Mouse (Mus musculus) forebrain, embryonic 15.5 days (tissue): Measurements from ENCODE around the gene Nfic. TPM values are rescaled to one million over a fixed set of nuclear protein-coding genes. Genes with fewer than 3 reads are reported as not detected.
A peak's percentile ranks its signal among the peaks of the same experiment; 100 is the strongest.

ENCODE experiments used
- ATAC-seq: fragments of 200-750 bp; cut with Nextera tagmentation; replicated peaks from 2 replicates; pipeline ENCODE4 v1.8.0; 2017; ENCODE audit warnings: mild to moderate bottlenecking, moderate TSS enrichment, moderate library complexity
- H3K27ac ChIP-seq: fragments of 300-500 bp; sonication (generic); replicated peaks from 2 replicates; pipeline ENCODE4 v1.5.1; 2015; ENCODE audit warnings: mild to moderate bottlenecking, inconsistent platforms
- H3K27me3 ChIP-seq: fragments of 300-500 bp; sonication (generic); 2 replicates; pipeline ENCODE4 v1.6.1; 2015; ENCODE audit warnings: inconsistent platforms
- H3K36me3 ChIP-seq: fragments of 300-500 bp; sonication (generic); 2 replicates; pipeline ENCODE4 v1.6.1; 2015; ENCODE audit warnings: mild to moderate bottlenecking, inconsistent platforms
- H3K4me1 ChIP-seq: fragments of 300-500 bp; sonication (generic); 2 replicates; pipeline ENCODE4 v1.6.1; 2015; ENCODE audit warnings: inconsistent platforms
- H3K4me2 ChIP-seq: fragments of 300-500 bp; sonication (generic); replicated peaks from 2 replicates; pipeline ENCODE4 v1.6.1; 2015; ENCODE audit warnings: mild to moderate bottlenecking, inconsistent platforms
- H3K4me3 ChIP-seq: fragments of 300-500 bp; sonication (generic); 2 replicates; pipeline ENCODE4 v1.5.1; 2015; ENCODE audit warnings: mild to moderate bottlenecking, inconsistent platforms
- H3K9ac ChIP-seq: fragments of 300-500 bp; sonication (generic); replicated peaks from 2 replicates; pipeline ENCODE4 v1.6.1; 2015; ENCODE audit warnings: mild to moderate bottlenecking, inconsistent platforms
- H3K9me3 ChIP-seq: fragments of 300-500 bp; sonication (generic); 2 replicates; pipeline ENCODE4 v1.6.1; 2016; ENCODE audit warnings: inconsistent platforms
- WGBS: fragments of 180-500 bp; shearing (Covaris S2); methylation state at CpG from one replicate; pipeline ENCODE4 v1.1.7; 2015; ENCODE audit warnings: mixed read lengths; 5-methylcytosine and 5-hydroxymethylcytosine counted together
- polyA plus RNA-seq: library from polyadenylated mRNA; unstranded; fragments of >200 nt; fragmentation: Nextera tagmentation; extraction: Ambion mirVana; gene quantifications from 2 replicates; pipeline ENCODE4 v1.2.1, GENCODE M21; 2015

The Nfic gene
- polyA plus RNA-seq, 1 experiment from 2014 or later: 24.2 TPM

DNA sequence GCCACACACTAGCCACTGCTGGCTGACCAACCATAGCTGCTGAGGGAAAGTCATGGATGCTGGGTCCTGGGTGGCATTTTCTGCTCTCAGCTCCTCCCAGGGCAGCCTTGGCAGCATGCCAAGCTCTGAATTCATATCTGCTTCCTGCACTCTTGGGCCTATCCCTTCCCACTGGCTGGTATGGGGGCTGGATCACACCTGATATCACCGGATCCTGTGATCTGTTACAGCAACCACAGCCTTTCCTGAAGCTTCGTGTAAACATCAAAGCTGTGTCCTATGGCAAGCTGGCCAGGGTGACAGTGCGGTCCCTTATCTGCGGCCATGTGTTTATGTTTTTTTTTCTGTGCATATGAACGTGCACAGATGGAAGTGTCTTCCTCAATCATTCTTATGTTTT lies 73.4 kb downstream of the Nfic start:
- Histone ChIP-seq H3K27ac (no peak overlapping the region), H3K27me3 (no peaks in the 10 kb centered on the region), H3K4me3 (no peak overlapping the region), H3K9me3 (no peaks in the 10 kb centered on the region), H3K36me3 (peaks cover 7% of the 10 kb centered on the region; the same call in 1 of the 2 replicates), H3K4me2 (no peak overlapping the region), H3K9ac (no peak overlapping the region), H3K4me1 (peaks cover 29% of the 10 kb centered on the region)
- ATAC-seq: no peak
- 88% methylated on average over 5 of the region's 5 CpGs for WGBS

DNA sequence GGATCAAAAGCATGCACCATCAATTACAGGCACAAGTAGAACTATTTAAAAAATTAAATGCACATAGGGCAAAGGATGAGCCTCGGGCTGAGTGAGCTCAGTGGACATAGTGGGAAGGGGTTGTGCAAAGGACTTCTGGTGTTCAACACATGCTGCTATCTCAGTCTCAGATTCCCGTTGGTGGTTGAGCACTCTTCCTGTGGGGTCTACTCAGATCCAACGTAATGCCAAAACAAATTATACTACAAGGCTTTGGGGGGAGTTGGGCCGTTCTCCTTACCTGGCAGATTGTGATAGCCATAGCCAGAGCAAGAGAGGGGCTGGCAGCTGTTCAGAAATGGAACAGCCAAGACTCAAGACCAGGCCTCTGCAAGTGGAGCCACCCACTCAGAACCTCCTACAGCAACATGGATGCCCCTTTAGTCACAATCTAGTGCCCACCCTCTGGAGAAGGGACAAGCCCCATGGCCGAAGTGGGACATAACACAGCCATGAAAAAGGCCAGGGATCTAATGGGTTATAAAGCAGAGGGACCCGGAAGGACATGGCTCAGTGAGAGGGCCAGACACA lies 75.5 kb downstream of the Nfic start:
- WGBS: 94% methylated on average over 6 of the region's 6 CpGs
- no peak for ATAC-seq
- H3K36me3 ChIP-seq: no peaks in the 10 kb centered on the region
- H3K4me1 ChIP-seq: peaks cover 35% of the 10 kb centered on the region
- H3K9me3 ChIP-seq: no peaks in the 10 kb centered on the region
- no peak overlapping the region for H3K9ac ChIP-seq
- H3K4me2 ChIP-seq: no peak overlapping the region
- no peaks in the 10 kb centered on the region for H3K27me3 ChIP-seq
- H3K27ac ChIP-seq: no peak overlapping the region
- H3K4me3 ChIP-seq: no peak overlapping the region

DNA sequence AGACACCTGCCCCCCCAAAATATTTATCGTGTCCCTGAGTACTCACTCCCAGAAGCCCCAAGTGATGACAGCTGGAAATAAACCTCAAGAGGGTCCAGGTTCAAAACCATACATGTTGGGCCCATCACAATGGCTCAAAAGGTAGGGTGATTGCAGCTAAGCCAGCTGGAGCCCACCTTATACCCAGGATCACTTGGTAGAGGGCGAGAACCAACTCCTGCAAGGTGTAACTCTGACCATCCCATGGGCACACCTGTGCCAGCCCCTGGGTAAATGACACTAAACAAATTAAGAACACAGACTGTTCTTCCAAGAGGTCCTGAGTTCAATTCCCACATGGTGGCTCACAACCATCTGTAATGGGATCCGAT lies 76.3 kb downstream of the Nfic start:
- ATAC-seq: peak; percentile 0; the same call in 1 of the 2 replicates
- no peaks in the 10 kb centered on the region; the same call in 1 of the 2 replicates for H3K36me3 ChIP-seq
- H3K4me3 ChIP-seq: peak overlapping the region; percentile 91
- H3K4me2 ChIP-seq: peak overlapping the region; percentile 86
- no peaks in the 10 kb centered on the region for H3K9me3 ChIP-seq
- peak overlapping the region; percentile 40 for H3K9ac ChIP-seq
- WGBS: 62% methylated on average over 3 of the region's 3 CpGs
- H3K27ac ChIP-seq: peak overlapping the region; percentile 78
- peaks cover 31% of the 10 kb centered on the region for H3K4me1 ChIP-seq
- no peaks in the 10 kb centered on the region for H3K27me3 ChIP-seq

DNA sequence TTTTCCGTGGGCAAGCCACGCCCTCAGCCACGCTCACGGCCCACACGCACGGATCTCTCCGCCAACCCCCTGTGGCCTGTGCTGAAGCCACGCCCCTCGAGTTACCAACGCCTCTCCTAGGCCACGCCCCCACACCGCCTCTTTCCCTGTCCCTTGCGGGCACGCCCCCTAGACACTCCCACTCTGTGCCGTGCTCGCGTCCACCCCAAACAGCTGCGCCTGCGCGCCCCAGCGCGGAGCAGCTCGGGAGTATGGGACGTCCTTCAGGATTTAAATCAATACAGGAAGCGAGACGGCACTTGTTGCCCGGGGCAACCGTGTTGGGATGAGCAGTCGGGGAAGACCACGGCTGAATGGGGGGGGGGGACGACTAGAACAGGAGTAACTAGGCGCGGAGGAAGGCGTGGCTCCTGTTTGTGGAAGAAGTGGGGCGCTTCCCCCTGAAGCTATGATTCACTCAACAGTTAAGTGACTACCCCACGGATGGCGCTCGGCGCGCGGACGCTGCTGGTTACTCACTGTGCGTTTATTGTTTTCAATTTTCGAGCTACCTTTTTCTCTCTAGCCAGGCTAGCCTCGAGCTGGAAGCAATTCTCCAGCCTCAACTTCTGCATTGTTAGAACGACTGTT lies 76.8 kb downstream of the Nfic start:
- Histone ChIP-seq H3K27ac (peak overlapping the region; percentile 78), H3K36me3 (peaks cover 3% of the 10 kb centered on the region; the same call in 1 of the 2 replicates), H3K9ac (peak overlapping the region; percentile 40), H3K9me3 (no peaks in the 10 kb centered on the region), H3K4me3 (peak overlapping the region; percentile 91), H3K4me1 (peaks cover 31% of the 10 kb centered on the region), H3K27me3 (no peaks in the 10 kb centered on the region), H3K4me2 (peak overlapping the region; percentile 86)
- ATAC-seq: peak; percentile 97
- WGBS: under 1% methylated on average over 45 of the region's 46 CpGs

DNA sequence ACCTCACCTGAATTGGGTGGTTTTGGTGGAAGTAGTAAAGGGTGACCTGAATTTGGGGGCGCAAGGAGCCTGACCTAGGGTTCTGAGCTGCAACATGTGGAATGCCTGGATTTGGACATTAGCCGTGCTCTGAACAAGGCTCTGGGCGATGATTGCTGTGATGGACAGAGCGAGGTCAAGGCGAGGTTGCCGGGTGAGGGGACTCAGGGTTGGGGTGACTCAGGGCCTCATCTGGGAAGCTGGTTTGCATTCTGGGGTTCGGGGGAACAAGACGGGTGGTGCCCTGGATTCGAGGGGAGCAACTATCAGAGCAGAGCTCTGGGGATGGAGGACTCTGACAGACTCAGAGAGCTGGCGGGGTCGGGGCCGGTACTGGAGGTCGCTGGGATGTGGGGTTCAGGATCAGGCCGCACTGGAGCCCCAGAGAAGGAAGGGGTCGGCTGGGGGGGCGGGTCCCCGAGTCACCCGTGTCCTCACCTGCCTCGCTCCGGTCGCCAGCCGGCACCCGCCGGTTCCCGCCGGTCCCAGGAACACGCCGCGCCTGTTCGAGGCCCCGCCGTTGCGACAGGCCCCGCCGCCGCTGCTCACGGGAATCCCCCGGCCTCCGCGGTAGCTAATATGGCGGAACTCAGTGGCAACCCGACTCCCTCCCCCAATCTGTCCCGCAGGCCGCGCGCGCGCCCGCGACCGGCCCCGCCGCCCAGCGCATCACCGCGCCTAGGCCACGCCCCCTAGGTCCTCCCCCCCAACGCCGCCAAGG lies 77.5 kb downstream of the Nfic start, which contains the start of gene Fzr1:
Fzr1 (minus strand) TSS at position 724 of the 760 bp plus-strand sequence.
- ATAC-seq: peak; percentile 64
- Histone ChIP-seq H3K9ac (peak within 1 kb of the TSS; percentile 93), H3K36me3 (peaks cover 8% of the 10 kb centered on the region; the same call in 1 of the 2 replicates), H3K27ac (peak within 1 kb of the TSS; percentile 83), H3K4me1 (peaks cover 31% of the 10 kb centered on the region), H3K4me3 (peak within 1 kb of the TSS; percentile 91), H3K27me3 (no peaks in the 10 kb centered on the region), H3K4me2 (peak within 1 kb of the TSS; percentile 86), H3K9me3 (no peaks in the 10 kb centered on the region)
- 2% methylated on average over 50 of the region's 59 CpGs for WGBS

DNA sequence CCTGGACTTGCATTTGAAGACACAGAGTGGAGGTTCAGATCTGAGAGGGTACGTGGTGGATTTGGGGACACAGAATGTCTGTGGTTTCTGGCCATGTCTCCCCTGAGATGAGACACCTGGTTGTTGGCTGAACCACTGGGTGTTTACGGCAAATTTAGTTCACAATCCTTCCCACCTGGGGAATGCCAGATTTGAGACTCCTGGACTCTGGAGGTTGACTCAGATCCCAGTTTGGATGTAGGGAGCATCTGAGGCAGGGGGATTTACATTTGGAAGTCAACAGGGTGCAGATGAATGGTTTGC lies 78.1 kb downstream of the Nfic start:
- peak overlapping the region; percentile 91 for H3K4me3 ChIP-seq
- peak overlapping the region; percentile 86 for H3K4me2 ChIP-seq
- peaks cover 8% of the 10 kb centered on the region; the same call in 1 of the 2 replicates for H3K36me3 ChIP-seq
- peaks cover 31% of the 10 kb centered on the region for H3K4me1 ChIP-seq
- no peaks in the 10 kb centered on the region for H3K9me3 ChIP-seq
- H3K27ac ChIP-seq: no peak overlapping the region
- no peak for ATAC-seq
- H3K9ac ChIP-seq: peak overlapping the region; percentile 93
- WGBS: 66% methylated on average over 2 of the region's 2 CpGs
- H3K27me3 ChIP-seq: no peaks in the 10 kb centered on the region

DNA sequence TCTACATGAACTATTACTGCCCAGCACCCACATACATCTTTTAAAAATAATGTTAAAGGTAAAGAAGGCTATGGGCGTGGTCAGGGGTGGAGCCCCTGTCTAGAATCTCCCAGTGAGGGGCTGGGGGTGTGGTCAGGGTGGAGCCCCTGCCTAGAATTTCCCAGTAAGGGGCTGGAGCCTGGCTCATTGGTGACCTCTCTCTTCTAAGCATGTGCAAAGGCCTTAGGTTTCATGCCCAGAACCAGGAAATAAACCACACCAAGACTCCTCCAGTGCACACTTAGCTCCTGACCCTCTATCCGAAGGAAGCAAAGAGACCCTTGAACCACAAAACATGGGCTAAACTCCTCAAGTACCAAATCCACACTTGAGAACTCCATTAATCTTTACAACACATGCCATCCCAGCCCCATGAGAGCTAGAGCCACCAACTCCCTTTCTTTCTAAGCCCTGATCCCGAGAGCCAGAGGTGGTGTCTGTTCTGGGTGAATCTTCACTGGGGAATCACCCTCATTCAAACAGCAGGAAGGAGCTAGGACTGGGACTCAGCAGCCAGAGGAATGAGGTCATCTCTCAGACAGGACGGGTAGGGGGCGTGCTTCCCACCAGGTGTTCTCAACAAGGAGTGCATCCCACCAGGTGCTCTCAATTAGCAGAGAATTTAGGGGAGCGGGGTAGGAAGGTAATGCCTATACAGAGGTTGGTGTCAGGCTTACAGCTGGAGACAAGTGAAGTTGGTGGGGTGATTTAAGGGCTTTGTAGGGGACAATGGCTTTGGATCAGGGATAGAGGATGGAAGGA lies 78.7 kb downstream of the Nfic start:
- 42% methylated on average over 6 of the region's 6 CpGs for whole genome bisulfite sequencing
- peak overlapping the region; percentile 86 for H3K4me2 ChIP-seq
- no peak overlapping the region for H3K27ac ChIP-seq
- peaks cover 8% of the 10 kb centered on the region; the same call in 1 of the 2 replicates for H3K36me3 ChIP-seq
- no peaks in the 10 kb centered on the region for H3K27me3 ChIP-seq
- H3K4me1 ChIP-seq: peaks cover 31% of the 10 kb centered on the region
- peak overlapping the region; percentile 93; the same call in 1 of the 2 replicates for H3K9ac ChIP-seq
- ATAC-seq: no peak
- peak overlapping the region; percentile 91 for H3K4me3 ChIP-seq
- H3K9me3 ChIP-seq: no peaks in the 10 kb centered on the region

DNA sequence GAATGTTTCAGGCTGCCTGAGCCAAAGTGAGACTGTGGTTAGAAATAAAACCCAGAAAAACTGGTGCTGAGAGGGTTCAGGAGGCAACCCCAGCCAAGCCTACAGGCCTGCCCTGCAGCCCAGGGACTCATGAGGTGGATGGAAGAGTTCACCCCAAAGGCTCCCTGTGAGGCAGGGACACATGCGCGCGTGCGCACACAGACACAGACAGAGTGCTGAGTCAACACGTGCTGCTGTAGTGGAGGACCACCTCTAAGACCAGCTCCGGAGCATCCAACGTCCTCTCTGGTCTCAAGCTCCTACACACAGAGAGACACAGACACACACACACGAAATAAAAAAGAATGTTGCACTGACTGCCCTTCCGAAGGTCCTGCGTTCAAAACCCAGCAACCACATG lies 80.1 kb downstream of the Nfic start:
- H3K4me3 ChIP-seq: no peak overlapping the region
- 92% methylated on average over 10 of the region's 10 CpGs for WGBS

DNA sequence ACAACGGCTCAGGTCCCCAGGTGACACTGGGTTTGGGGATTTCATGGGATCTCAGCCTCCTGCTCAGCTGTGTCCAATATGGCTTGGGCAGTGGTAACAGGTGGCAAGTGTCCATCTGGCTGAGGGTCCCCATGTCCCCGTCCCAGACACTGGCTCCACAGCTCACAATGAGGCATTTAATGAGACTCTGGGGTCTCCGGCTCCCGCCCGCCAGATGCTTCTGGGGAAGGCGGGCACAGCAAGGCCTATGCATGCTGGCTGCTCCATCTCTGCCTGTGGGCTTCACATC lies 88.3 kb downstream of the Nfic start:
- Histone ChIP-seq H3K4me3 (no peak overlapping the region), H3K9me3 (no peaks in the 10 kb centered on the region), H3K9ac (no peak overlapping the region), H3K27me3 (peaks cover 22% of the 10 kb centered on the region), H3K4me1 (peaks cover 19% of the 10 kb centered on the region), H3K36me3 (peaks cover 52% of the 10 kb centered on the region), H3K4me2 (no peak overlapping the region), H3K27ac (no peak overlapping the region)
- ATAC-seq: no peak
- WGBS: 69% methylated on average over 6 of the region's 6 CpGs

More for the DNA sequence above, 80.1 kb downstream of the Nfic start:
- ATAC-seq: no peak
- H3K27me3 ChIP-seq: no peaks in the 10 kb centered on the region
- no peaks in the 10 kb centered on the region for H3K9me3 ChIP-seq
- peaks cover 18% of the 10 kb centered on the region for H3K36me3 ChIP-seq
- H3K27ac ChIP-seq: no peak overlapping the region
- H3K9ac ChIP-seq: no peak overlapping the region
- peaks cover 31% of the 10 kb centered on the region for H3K4me1 ChIP-seq
- H3K4me2 ChIP-seq: no peak overlapping the region

DNA sequence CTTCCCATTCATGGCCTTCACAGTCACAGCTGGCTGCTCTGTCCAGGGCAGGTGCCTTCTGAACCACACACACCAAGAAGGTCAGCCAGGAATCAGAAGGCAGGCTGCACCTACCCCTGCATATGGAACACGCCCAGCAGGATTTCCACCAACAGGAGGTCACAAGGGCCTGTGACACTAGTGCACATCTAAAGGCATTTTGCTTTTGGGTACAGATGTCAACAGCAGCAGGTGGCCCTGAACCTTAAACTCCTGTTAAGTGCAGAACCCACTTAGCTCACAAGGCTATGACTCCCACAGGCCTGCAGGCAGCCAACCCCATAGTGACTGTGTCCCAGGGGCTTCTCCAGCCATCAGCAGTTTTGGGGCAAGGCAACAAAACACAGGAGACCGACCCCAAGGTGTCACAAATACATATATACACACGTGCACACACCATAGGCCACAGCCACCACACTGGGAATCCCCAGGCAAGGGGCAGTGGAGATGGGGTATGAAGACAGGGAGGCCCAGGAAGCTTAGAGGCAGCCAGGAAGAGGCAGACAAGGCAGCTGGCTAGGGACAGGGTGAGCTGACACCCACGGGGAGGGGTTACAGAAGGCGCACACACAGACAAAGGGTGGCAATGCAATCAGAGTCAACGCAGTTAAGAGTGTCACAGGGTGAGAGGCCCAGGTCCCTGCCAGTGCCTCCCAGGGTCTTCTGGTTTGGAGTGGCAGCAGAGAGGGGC lies 88.8 kb downstream of the Nfic start:
- peaks cover 52% of the 10 kb centered on the region for H3K36me3 ChIP-seq
- H3K4me3 ChIP-seq: no peak overlapping the region
- H3K27me3 ChIP-seq: peaks cover 22% of the 10 kb centered on the region
- H3K9ac ChIP-seq: no peak overlapping the region
- H3K9me3 ChIP-seq: no peaks in the 10 kb centered on the region
- no peak overlapping the region for H3K27ac ChIP-seq
- no peak overlapping the region for H3K4me2 ChIP-seq
- peaks cover 19% of the 10 kb centered on the region for H3K4me1 ChIP-seq
- ATAC-seq: no peak
- 81% methylated on average over 6 of the region's 6 CpGs for WGBS

DNA sequence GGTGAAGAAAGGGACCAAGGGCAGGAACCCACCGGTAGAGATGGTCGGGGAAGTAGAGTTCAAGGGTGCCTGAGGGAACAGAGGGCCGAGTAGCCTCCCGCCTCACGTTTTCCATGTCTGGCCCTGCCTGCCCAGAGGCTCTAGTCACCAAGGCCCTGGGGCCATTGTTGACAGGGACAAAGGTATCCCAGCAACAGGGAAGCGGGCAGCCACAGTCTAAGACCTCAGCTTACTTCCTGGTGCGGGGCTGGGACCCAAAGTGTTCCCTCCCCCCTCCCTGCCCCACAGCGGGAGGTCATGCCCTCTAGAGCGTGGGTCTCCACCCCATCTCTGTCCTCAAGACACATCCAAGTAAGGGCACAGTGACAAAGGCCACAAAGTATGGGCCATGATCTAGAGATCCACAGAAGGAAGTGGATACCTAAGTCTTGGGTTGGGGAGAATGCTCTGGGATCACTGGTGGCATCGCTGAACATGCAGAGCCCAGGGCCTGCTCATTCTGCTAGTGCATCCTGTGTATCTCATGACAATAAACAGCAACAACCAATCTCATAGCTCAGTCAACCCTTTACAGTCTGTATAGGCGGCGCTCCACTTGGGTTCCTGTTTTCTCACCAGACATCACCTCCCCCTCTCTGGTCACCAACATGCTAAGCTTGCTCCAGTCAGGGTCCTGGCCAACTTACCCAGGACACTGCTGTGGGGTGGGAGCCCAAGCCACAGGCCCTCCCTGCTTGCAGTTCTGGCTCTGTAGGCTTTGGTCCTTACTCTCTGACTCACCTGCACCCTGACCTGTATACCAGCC lies 89.6 kb downstream of the Nfic start, which contains the start of gene 4930404N11Rik:
4930404N11Rik (minus strand) TSS at position 145 of the 805 bp plus-strand sequence.
- ATAC-seq: no peak
- H3K36me3 ChIP-seq: peaks cover 47% of the 10 kb centered on the region

More for the DNA sequence above, 89.6 kb downstream of the Nfic start, which contains the start of gene 4930404N11Rik:
- Histone ChIP-seq H3K27me3 (peaks cover 22% of the 10 kb centered on the region), H3K4me1 (peaks cover 19% of the 10 kb centered on the region), H3K27ac (no peak within 1 kb of the TSS), H3K9ac (peak within 1 kb of the TSS; percentile 8; the same call in 1 of the 2 replicates), H3K9me3 (no peaks in the 10 kb centered on the region), H3K4me2 (peak within 1 kb of the TSS; percentile 46), H3K4me3 (peak within 1 kb of the TSS; percentile 28)
- WGBS: 20% methylated on average over 12 of the region's 12 CpGs
